Mouse (Mus musculus): ENCODE measurements at regions not wholly inside any gene's neighbourhood (a gene's known extent, or its start where the extent isn't known, plus 50 kb on each side); places are given as distances from the start of the nearest gene placed in this dataset.
"Not testable (repeated sequence)": the region's sequence is repeated elsewhere in the genome, so short reads cannot be mapped to it uniquely, and the experiment has no call there.

- DNase-seq (ENCODE audit: low spot score) = no peak
Observed at GRCm38 (mm10) chr17:82909189-82909588, 305.9 kb upstream of the Pkdcc start.

GRCm38 (mm10) chr17:82922986-82923385 lies 292.1 kb upstream of the Pkdcc start:
- not testable (repeated sequence) for DNase-seq (ENCODE audit: low spot score)

- DNase-seq (ENCODE audit: low spot score) = no peak
Observed at GRCm38 (mm10) chr17:82925751-82926150, 289.3 kb upstream of the Pkdcc start.

- DNase-seq (ENCODE audit: low spot score) = no peak
Observed at GRCm38 (mm10) chr17:82927681-82928080, 287.4 kb upstream of the Pkdcc start.

- no peak for DNase-seq (ENCODE audit: low spot score)
Observed at GRCm38 (mm10) chr17:82929511-82929910, 285.6 kb upstream of the Pkdcc start.

- no peak for DNase-seq (ENCODE audit: low spot score)
Observed at GRCm38 (mm10) chr17:82930738-82931137, 284.4 kb upstream of the Pkdcc start.

GRCm38 (mm10) chr17:82931476-82931875 lies 283.6 kb upstream of the Pkdcc start:
- DNase-seq (ENCODE audit: low spot score) = no peak

GRCm38 (mm10) chr17:82936836-82937235 lies 278.3 kb upstream of the Pkdcc start:
- DNase-seq (ENCODE audit: low spot score) = no peak

GRCm38 (mm10) chr17:82946083-82946482 lies 269.0 kb upstream of the Pkdcc start:
- DNase-seq (ENCODE audit: low spot score) = no peak

- no peak for DNase-seq (ENCODE audit: low spot score)
Observed at GRCm38 (mm10) chr17:82949794-82950193, 265.3 kb upstream of the Pkdcc start.

- DNase-seq (ENCODE audit: low spot score) = no peak
Observed at GRCm38 (mm10) chr17:82950268-82950667, 264.8 kb upstream of the Pkdcc start.

- DNase-seq (ENCODE audit: low spot score) = no peak
Observed at GRCm38 (mm10) chr17:82957409-82957808, 257.7 kb upstream of the Pkdcc start.

- no peak for DNase-seq (ENCODE audit: low spot score)
Observed at GRCm38 (mm10) chr17:82963374-82963773, 251.7 kb upstream of the Pkdcc start.

- no peak for DNase-seq (ENCODE audit: low spot score)
Observed at GRCm38 (mm10) chr17:82999710-83000109, 215.4 kb upstream of the Pkdcc start.

GRCm38 (mm10) chr17:83000411-83000810 lies 214.7 kb upstream of the Pkdcc start:
- no peak for DNase-seq (ENCODE audit: low spot score)

- no peak for DNase-seq (ENCODE audit: low spot score)
Observed at GRCm38 (mm10) chr17:83001567-83001966, 213.5 kb upstream of the Pkdcc start.

GRCm38 (mm10) chr17:83010845-83011244 lies 204.2 kb upstream of the Pkdcc start:
- no peak for DNase-seq (ENCODE audit: low spot score)

- DNase-seq (ENCODE audit: low spot score) = no peak
Observed at GRCm38 (mm10) chr17:83015656-83016055, 199.4 kb upstream of the Pkdcc start.

GRCm38 (mm10) chr17:83016936-83017335 lies 198.2 kb upstream of the Pkdcc start:
- DNase-seq (ENCODE audit: low spot score) = no peak

- DNase-seq (ENCODE audit: low spot score) = no peak
Observed at GRCm38 (mm10) chr17:83019267-83019666, 195.8 kb upstream of the Pkdcc start.

GRCm38 (mm10) chr17:83020576-83020975 lies 194.5 kb upstream of the Pkdcc start:
- DNase-seq (ENCODE audit: low spot score) = peak; percentile 41

- DNase-seq (ENCODE audit: low spot score) = peak; percentile 70
Observed at GRCm38 (mm10) chr17:83025340-83025816, 189.7 kb upstream of the Pkdcc start.

- DNase-seq (ENCODE audit: low spot score) = no peak
Observed at GRCm38 (mm10) chr17:83034914-83035573, 180.0 kb upstream of the Pkdcc start.

- DNase-seq (ENCODE audit: low spot score) = no peak
Observed at GRCm38 (mm10) chr17:83035574-83035918, 179.5 kb upstream of the Pkdcc start.
